Mouse (Mus musculus) bone marrow macrophage, adult 2 months (primary cell): ENCODE results near the gene Sod3. TPM values are rescaled to one million over a fixed set of nuclear protein-coding genes. Genes with fewer than 3 reads are reported as not detected.

Experiments
- H3K27ac ChIP-seq: 2 replicates; pipeline ENCODE4 v1.5.1; 2012; ENCODE audit warnings: low read depth, low read length; ENCODE audit not compliant: insufficient read depth
- H3K4me1 ChIP-seq: 2 replicates; pipeline ENCODE4 v1.6.1; 2012; ENCODE audit warnings: low read length; ENCODE audit not compliant: control insufficient read depth, insufficient read depth
- H3K4me3 ChIP-seq: 2 replicates; pipeline ENCODE4 v1.5.1; 2012; ENCODE audit warnings: mild to moderate bottlenecking, low read length, moderate library complexity; ENCODE audit not compliant: insufficient read depth
- CTCF ChIP-seq: IDR thresholded peaks from 2 replicates; pipeline ENCODE4 v1.5.1; 2012; ENCODE audit warnings: low read depth, mild to moderate bottlenecking, low read length, moderate library complexity
- POLR2A ChIP-seq: IDR thresholded peaks from 2 replicates; pipeline ENCODE4 v1.6.1; 2012; ENCODE audit warnings: mild to moderate bottlenecking, low read depth, low read length, borderline replicate concordance
- polyA plus RNA-seq: library from polyadenylated mRNA; stranded (reverse); fragments of >200 nt; gene quantifications from 2 replicates; pipeline ENCODE4 v1.2.4, GENCODE M21; 2012; ENCODE audit not compliant: missing spikeins, insufficient read depth, insufficient read length

Gene Sod3
- polyA plus RNA-seq, 1 experiment, result 0.39 TPM

DNA sequence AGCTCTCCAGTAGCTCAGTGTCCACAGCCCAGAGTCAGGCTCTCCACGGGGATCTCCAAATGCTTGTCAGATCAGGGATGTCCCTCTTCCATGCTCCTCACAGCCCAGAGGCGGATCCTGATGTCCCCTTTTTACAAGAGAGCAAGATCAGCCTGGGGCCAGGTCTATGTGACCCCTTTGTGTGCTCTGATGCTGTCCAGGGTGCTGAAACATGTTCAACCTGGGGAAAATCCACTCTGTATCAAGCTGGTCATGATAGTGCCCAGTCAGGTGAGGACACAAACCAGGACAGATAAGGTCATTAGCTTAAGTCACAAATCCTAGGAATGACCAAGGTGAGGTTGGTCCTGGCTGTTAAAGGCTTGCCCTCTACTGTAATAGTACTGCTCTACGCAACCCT, 48.0 kb downstream of the Sod3 start:
- H3K27ac ChIP-seq, result no peak overlapping the region
- TF ChIP-seq POLR2A (no peak), CTCF (no peak)

DNA sequence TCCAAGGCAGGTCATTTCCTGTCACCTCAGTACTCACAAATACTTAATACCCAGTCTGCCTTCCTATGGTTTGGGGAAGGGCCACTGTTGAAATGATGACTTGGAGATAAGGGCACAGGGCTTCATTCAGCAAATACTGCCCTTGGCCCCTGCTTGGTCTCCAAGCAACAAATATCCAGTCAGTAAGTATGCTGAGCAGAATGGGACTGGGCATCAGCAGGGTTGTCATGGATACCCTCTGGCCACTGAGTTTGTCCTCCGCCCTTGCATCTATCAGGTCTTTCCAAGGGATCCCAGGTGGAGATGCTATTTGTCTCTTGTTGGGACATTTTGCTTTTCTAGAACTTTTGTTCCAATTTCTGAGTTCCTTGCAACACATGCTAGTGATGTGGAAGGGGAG, 51.6 kb downstream of the Sod3 start:
- Histone ChIP-seq H3K4me3 (no peak overlapping the region), H3K4me1 (no peaks in the 10 kb centered on the region), H3K27ac (no peak overlapping the region)
- no peak for TF ChIP-seq POLR2A
- TF ChIP-seq CTCF, result no peak

More for the DNA sequence above, 48.0 kb downstream of the Sod3 start:
- no peaks in the 10 kb centered on the region for H3K4me1 ChIP-seq
- H3K4me3 ChIP-seq, result no peak overlapping the region

DNA sequence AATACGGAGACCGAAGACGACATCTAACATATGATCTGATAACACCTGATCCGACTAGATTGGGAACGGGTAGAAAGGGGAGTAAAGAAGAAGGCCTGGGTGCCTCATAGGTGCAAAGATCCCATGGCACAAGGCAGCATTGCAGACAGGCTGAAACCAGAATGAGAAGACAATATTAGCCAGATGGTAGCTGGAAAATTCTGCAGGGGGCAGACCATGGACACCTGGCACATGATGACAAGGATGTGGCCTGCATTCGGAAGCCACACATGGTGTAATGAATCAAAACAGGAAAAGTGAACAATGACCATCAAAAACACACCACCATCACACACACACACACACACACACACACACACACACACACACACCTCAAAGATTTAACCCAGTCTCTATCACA, 52.3 kb downstream of the Sod3 start:
- Histone ChIP-seq H3K27ac (no peak overlapping the region), H3K4me3 (no peak overlapping the region), H3K4me1 (no peaks in the 10 kb centered on the region)
- TF ChIP-seq POLR2A (no peak), CTCF (no peak)

DNA sequence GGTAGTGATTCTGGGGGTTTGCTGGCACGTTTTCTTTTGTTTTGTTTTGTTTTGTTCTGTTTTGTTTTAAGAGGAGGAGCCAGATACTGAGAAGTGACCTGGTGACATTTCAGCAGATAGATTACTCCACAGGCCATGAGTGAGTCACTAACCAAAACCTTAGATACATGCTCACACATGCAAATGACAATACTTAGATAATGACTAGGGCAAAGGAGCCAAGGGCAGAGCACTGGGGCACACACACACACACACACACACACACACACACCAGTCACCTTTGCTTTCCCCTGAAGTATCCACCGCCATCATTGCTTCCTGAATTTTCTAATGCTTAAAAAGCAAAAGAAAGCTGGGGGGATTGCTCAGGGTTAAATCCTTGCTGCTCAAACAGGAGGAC, 52.9 kb downstream of the Sod3 start:
- no peaks in the 10 kb centered on the region for H3K4me1 ChIP-seq
- no peak for TF ChIP-seq POLR2A
- TF ChIP-seq CTCF, result no peak
- H3K27ac ChIP-seq, result no peak overlapping the region
- H3K4me3 ChIP-seq, result no peak overlapping the region

Other genes starting within 250 kb of the Sod3 start
- 77.8 and 86.1 TPM in 2 replicates for gene Dhx15, start 173.3 kb upstream of the Sod3 start, polyA plus RNA-seq
- not detected in 2 replicates for gene Ccdc149, start 107.7 kb downstream of the Sod3 start, polyA plus RNA-seq
- not detected in 2 replicates for gene Lgi2, start 202.7 kb downstream of the Sod3 start, polyA plus RNA-seq